Mouse (Mus musculus): ENCODE measurements around the gene Gm10974. TPM values are rescaled to one million over a fixed set of nuclear protein-coding genes. Genes with fewer than 3 reads are reported as not detected.

The Gm10974 gene
- polyA plus RNA-seq, 1 experiment from 2014 or later = not detected

DNA sequence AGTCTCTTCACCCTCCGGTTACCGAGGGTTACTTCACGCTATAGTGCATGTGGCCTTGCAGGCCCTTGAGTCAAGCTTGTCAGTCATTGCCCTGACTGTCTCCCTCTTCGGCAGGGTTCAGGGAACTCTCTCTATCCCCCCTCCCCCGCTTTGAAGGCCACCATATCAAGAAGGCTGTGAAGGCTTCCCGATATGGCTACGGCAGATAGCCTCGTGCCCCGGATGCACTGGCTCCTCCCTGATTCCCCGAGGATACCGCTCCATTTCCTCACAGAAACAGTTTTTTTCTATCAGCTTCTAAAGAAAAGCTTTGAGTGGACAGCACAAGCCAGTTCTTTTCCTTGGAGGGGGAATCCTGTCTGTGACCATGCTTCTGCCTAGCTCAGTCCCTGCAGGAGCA is 39.8 kb downstream of the Gm10974 start:
- Histone ChIP-seq H3K4me3 (ENCODE audit: low read depth, low read length) (no peak overlapping the region), H3K4me1 (ENCODE audit: control insufficient read depth, insufficient read depth, low read length) (peaks cover 13% of the 10 kb centered on the region; the same call in 1 of the 2 replicates), H3K9ac (ENCODE audit: low read length) (no peak overlapping the region), H3K27ac (ENCODE audit: low read depth, low read length) (no peak overlapping the region), H3K4me2 (ENCODE audit: low read depth) (no peak overlapping the region), H3K36me3 (ENCODE audit: control insufficient read depth, insufficient read depth, low read length) (no peaks in the 10 kb centered on the region), H3K27me3 (ENCODE audit: control insufficient read depth, insufficient read depth, low read length) (no peaks in the 10 kb centered on the region), H3K9me3 (ENCODE audit: control insufficient read depth, low read length) (no peaks in the 10 kb centered on the region)
- DNase-seq (ENCODE audit: low spot score) (no peak), ATAC-seq (ENCODE audit: insufficient read depth, low FRiP score, low TSS enrichment) (no peak)
- 71% methylated on average over 11 of the region's 11 CpGs for WGBS

DNA sequence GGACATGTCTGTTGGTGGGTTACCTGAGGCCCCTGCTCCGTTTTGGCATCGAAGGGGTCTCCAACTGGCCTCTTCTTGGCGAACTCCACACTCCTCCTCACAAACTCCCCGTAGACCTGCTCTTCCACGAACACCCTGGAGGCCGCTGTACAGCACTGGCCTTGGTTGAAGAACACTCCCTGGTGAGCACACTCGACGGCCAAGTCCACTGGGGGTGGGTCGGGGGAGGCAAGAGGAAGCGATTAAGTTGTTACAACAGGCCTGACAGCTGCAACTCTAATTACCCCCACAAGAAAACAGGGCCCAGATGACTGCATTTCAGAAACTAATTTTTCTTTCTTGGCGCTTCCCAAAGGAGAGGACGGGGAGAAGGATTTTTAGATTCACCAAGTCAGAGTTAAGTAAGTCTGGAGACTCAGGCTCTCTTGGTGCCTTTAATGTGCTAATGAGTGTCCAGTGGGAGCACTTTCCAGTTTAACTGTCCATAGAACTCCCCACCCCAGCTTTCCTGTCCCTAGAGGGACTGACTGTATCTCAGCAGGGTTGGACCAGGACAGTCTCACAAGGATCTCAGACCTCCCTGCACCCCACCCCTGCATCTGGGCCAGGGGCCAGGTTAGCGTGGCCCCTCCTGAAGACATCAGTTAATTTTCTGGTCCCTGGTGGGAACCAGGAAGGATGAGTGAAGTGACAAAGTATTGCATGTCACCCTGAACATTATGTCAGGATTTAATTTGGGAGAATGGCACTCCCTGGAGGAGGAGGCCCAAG is 40.4 kb downstream of the Gm10974 start:
- Histone ChIP-seq H3K4me3 (ENCODE audit: low read depth, low read length) (no peak overlapping the region), H3K27me3 (ENCODE audit: control insufficient read depth, insufficient read depth, low read length) (no peaks in the 10 kb centered on the region), H3K9me3 (ENCODE audit: control insufficient read depth, low read length) (no peaks in the 10 kb centered on the region), H3K4me1 (ENCODE audit: control insufficient read depth, insufficient read depth, low read length) (peaks cover 9% of the 10 kb centered on the region; the same call in 1 of the 2 replicates), H3K9ac (ENCODE audit: low read length) (no peak overlapping the region), H3K27ac (ENCODE audit: low read depth, low read length) (no peak overlapping the region), H3K4me2 (ENCODE audit: low read depth) (no peak overlapping the region), H3K36me3 (ENCODE audit: control insufficient read depth, insufficient read depth, low read length) (no peaks in the 10 kb centered on the region)
- ATAC-seq (ENCODE audit: insufficient read depth, low FRiP score, low TSS enrichment) (no peak), DNase-seq (ENCODE audit: low spot score) (no peak)
- 53% methylated on average over 13 of the region's 13 CpGs for WGBS

DNA sequence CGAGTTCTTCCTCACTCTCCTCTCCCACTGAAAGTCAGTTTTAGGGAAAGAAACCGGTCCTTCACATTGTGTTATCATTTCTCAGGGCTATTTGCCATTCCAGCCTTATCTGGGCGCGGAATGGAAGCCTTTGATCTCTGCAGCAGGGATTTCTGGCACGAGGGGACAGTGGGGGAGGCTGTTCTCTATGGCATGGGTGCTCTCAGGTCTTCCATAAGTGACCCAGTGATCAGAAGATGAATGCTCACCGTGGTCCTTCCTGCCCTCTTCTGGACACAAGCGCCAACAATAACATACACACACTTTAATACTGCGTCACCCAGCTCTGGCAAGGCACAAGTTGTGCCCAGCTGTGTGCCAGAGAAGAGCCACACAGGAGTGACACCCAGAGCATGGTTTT is 41.3 kb downstream of the Gm10974 start:
- Histone ChIP-seq H3K27me3 (ENCODE audit: control insufficient read depth, insufficient read depth, low read length) (no peaks in the 10 kb centered on the region), H3K9me3 (ENCODE audit: control insufficient read depth, low read length) (no peaks in the 10 kb centered on the region), H3K9ac (ENCODE audit: low read length) (no peak overlapping the region), H3K4me2 (ENCODE audit: low read depth) (no peak overlapping the region), H3K36me3 (ENCODE audit: control insufficient read depth, insufficient read depth, low read length) (no peaks in the 10 kb centered on the region), H3K27ac (ENCODE audit: low read depth, low read length) (no peak overlapping the region), H3K4me1 (ENCODE audit: control insufficient read depth, insufficient read depth, low read length) (0 out of 2 replicates have a peak, but pooled peaks cover 2% of the 10 kb centered on the region), H3K4me3 (ENCODE audit: low read depth, low read length) (no peak overlapping the region)
- no peak for DNase-seq (ENCODE audit: low spot score)
- WGBS = 72% methylated on average over 8 of the region's 8 CpGs
- no peak for ATAC-seq (ENCODE audit: insufficient read depth, low FRiP score, low TSS enrichment)

DNA sequence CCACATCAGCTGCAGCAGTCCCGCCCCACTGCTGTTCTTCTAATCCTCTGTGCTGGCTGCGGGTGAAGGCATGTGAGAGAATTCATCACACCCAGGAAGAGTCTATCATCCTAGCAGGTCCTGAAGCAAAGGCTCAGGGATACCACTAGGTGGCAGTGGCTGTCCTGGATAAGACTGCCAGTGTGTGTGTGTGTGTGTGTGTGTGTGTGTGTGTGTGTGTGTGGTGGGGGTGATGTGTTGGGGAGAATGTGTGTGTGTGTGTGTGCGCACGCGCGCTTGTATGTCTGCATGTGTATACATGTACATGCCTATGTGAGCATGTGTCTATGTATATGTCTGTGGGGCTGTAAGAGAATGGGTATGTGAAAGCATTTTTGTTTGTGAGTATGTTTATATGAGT is 43.7 kb downstream of the Gm10974 start:
- Histone ChIP-seq H3K9me3 (ENCODE audit: control insufficient read depth, low read length) (no peaks in the 10 kb centered on the region), H3K36me3 (ENCODE audit: control insufficient read depth, insufficient read depth, low read length) (no peaks in the 10 kb centered on the region), H3K9ac (ENCODE audit: low read length) (no peak overlapping the region), H3K4me1 (ENCODE audit: control insufficient read depth, insufficient read depth, low read length) (0 out of 2 replicates have a peak, but pooled peaks cover 2% of the 10 kb centered on the region), H3K27ac (ENCODE audit: low read depth, low read length) (no peak overlapping the region), H3K27me3 (ENCODE audit: control insufficient read depth, insufficient read depth, low read length) (no peaks in the 10 kb centered on the region), H3K4me3 (ENCODE audit: low read depth, low read length) (no peak overlapping the region), H3K4me2 (ENCODE audit: low read depth) (no peak overlapping the region)
- 70% methylated on average over 6 of the region's 6 CpGs for WGBS
- DNase-seq (ENCODE audit: low spot score) (no peak), ATAC-seq (ENCODE audit: insufficient read depth, low FRiP score, low TSS enrichment) (no peak)

DNA sequence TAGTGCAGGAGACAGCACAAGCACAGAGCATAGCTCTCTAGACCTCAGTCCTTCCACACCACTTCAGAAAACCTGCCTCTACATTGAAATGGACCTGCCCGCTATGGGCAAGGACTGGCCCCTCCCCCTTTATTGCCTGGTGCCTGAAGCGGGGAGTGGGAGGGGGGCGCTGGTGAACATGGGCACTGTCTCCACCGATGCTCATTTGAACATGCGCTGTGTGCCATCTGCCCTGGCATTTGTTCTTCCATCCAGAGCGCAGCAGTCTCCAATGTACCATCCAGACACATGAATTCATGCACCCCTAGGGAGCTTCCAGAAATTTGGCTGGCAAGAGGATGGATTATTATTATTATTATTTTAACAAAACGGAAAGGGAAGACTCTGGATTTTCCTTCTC is 47.4 kb downstream of the Gm10974 start:
- no peak for ATAC-seq (ENCODE audit: insufficient read depth, low FRiP score, low TSS enrichment)
- no peaks in the 10 kb centered on the region for H3K36me3 ChIP-seq (ENCODE audit: control insufficient read depth, insufficient read depth, low read length)
- no peaks in the 10 kb centered on the region for H3K27me3 ChIP-seq (ENCODE audit: control insufficient read depth, insufficient read depth, low read length)
- no peak overlapping the region for H3K4me2 ChIP-seq (ENCODE audit: low read depth)
- 70% methylated on average over 7 of the region's 7 CpGs for WGBS
- no peak overlapping the region for H3K27ac ChIP-seq (ENCODE audit: low read depth, low read length)
- no peak overlapping the region for H3K4me3 ChIP-seq (ENCODE audit: low read depth, low read length)
- H3K9me3 ChIP-seq (ENCODE audit: control insufficient read depth, low read length) = no peaks in the 10 kb centered on the region
- H3K9ac ChIP-seq (ENCODE audit: low read length) = no peak overlapping the region
- H3K4me1 ChIP-seq (ENCODE audit: control insufficient read depth, insufficient read depth, low read length) = no peaks in the 10 kb centered on the region
- DNase-seq (ENCODE audit: low spot score) = no peak

DNA sequence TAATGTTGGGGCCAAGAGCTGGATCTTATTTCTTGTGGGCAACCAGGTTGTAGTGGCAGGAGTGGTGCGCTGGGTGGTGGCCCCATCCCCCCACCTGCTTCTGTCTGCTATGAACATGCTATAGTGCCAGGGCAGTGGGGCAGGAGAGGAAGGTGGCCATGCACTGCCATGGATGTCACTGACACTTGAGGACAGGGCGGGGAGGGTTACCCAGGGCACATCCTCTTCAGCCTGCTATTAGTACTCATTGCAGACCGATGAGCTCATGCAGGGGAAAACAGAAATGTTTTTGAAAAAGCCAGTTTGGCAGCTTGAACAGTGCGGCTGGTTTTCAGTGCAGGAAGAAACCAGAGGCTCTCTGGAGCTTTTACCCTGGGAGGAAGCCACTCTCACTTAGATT is 51.1 kb downstream of the Gm10974 start:
- Histone ChIP-seq H3K4me1 (ENCODE audit: control insufficient read depth, insufficient read depth, low read length) (no peaks in the 10 kb centered on the region), H3K4me2 (ENCODE audit: low read depth) (no peak overlapping the region), H3K9ac (ENCODE audit: low read length) (no peak overlapping the region), H3K27me3 (ENCODE audit: control insufficient read depth, insufficient read depth, low read length) (no peaks in the 10 kb centered on the region), H3K9me3 (ENCODE audit: control insufficient read depth, low read length) (no peaks in the 10 kb centered on the region), H3K36me3 (ENCODE audit: control insufficient read depth, insufficient read depth, low read length) (no peaks in the 10 kb centered on the region), H3K27ac (ENCODE audit: low read depth, low read length) (no peak overlapping the region), H3K4me3 (ENCODE audit: low read depth, low read length) (no peak overlapping the region)
- DNase-seq (ENCODE audit: low spot score) (no peak), ATAC-seq (ENCODE audit: insufficient read depth, low FRiP score, low TSS enrichment) (no peak)
- 81% methylated on average over 4 of the region's 4 CpGs for WGBS

DNA sequence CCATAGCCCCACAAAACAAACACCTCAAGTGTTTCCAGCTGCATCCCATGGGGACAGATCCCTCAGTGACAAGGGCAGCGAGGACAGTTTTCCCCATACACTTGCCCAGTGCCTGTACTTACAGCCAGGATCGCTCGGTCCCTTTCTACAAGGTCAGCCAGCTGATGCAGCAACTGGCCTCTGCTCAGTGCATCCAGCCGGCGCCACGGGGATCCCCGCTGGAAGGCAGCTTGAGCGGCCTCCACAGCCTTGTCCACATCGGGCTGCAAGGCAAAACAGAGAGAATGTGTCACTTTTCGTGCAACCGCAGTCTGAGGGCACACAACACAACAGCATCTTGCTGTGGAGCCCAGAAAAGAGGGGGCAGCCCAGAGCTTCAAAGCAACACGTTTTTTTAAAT is 53.3 kb downstream of the Gm10974 start:
- H3K27ac ChIP-seq (ENCODE audit: low read depth, low read length) = no peak overlapping the region
- no peak overlapping the region for H3K9ac ChIP-seq (ENCODE audit: low read length)
- H3K9me3 ChIP-seq (ENCODE audit: control insufficient read depth, low read length) = no peaks in the 10 kb centered on the region
- no peak for DNase-seq (ENCODE audit: low spot score)
- no peaks in the 10 kb centered on the region for H3K4me1 ChIP-seq (ENCODE audit: control insufficient read depth, insufficient read depth, low read length)
- WGBS = 53% methylated on average over 12 of the region's 12 CpGs
- ATAC-seq (ENCODE audit: insufficient read depth, low FRiP score, low TSS enrichment) = no peak
- no peaks in the 10 kb centered on the region for H3K27me3 ChIP-seq (ENCODE audit: control insufficient read depth, insufficient read depth, low read length)
- H3K4me3 ChIP-seq (ENCODE audit: low read depth, low read length) = no peak overlapping the region
- H3K36me3 ChIP-seq (ENCODE audit: control insufficient read depth, insufficient read depth, low read length) = no peaks in the 10 kb centered on the region
- H3K4me2 ChIP-seq (ENCODE audit: low read depth) = no peak overlapping the region

DNA sequence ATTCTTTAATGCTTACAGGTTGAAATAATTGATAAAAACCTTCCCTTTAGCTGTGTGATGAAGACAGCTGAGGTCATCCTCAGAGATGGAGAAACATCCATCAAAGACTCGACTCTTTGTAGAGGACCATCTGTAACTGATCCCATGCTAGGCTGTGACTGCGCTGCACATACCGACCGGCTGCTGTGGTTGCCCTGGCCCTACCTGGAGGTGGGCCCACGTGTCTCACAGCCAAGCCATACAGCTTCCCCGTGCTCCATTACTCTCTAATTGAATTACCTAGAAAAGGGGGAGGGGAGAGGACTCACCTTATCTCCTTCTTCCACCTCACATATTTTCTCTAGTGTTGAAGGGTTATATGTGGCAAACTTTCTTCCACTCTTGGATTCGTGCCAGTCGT is 56.2 kb downstream of the Gm10974 start:
- Histone ChIP-seq H3K4me2 (ENCODE audit: low read depth) (no peak overlapping the region), H3K9ac (ENCODE audit: low read length) (no peak overlapping the region), H3K4me3 (ENCODE audit: low read depth, low read length) (no peak overlapping the region), H3K4me1 (ENCODE audit: control insufficient read depth, insufficient read depth, low read length) (no peaks in the 10 kb centered on the region), H3K27ac (ENCODE audit: low read depth, low read length) (no peak overlapping the region), H3K36me3 (ENCODE audit: control insufficient read depth, insufficient read depth, low read length) (no peaks in the 10 kb centered on the region), H3K9me3 (ENCODE audit: control insufficient read depth, low read length) (no peaks in the 10 kb centered on the region), H3K27me3 (ENCODE audit: control insufficient read depth, insufficient read depth, low read length) (peaks cover 27% of the 10 kb centered on the region)
- ATAC-seq (ENCODE audit: insufficient read depth, low FRiP score, low TSS enrichment) (no peak), DNase-seq (ENCODE audit: low spot score) (no peak)
- WGBS = 73% methylated on average over 8 of the region's 8 CpGs

DNA sequence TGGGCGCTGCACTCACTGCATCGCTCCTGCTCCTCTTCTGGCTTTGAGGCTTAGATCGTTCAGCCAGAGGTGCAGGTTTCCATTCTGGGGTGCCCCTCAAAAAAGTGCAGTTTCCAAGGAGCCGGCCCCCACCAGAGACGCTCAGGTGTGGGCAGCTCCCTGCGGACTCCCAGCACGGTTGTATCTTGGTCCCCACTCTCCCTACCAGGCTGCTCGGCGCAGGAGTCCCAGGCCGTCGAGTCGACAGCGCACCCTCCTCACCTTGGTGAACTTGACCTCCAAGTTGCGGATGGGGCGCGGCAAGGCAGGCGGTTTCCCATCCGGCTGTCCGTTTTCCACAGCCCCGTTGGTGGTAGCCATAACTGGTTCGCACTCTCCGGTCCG is 61.3 kb downstream of the Gm10974 start:
- DNase-seq (ENCODE audit: low spot score) = no peak
- Histone ChIP-seq H3K9me3 (ENCODE audit: control insufficient read depth, low read length) (no peaks in the 10 kb centered on the region), H3K4me2 (ENCODE audit: low read depth) (peak overlapping the region; percentile 87), H3K36me3 (ENCODE audit: control insufficient read depth, insufficient read depth, low read length) (no peaks in the 10 kb centered on the region), H3K4me1 (ENCODE audit: control insufficient read depth, insufficient read depth, low read length) (peaks cover 3% of the 10 kb centered on the region; the same call in 1 of the 2 replicates), H3K27ac (ENCODE audit: low read depth, low read length) (no peak overlapping the region), H3K27me3 (ENCODE audit: control insufficient read depth, insufficient read depth, low read length) (peaks cover 55% of the 10 kb centered on the region), H3K4me3 (ENCODE audit: low read depth, low read length) (peak overlapping the region; percentile 47), H3K9ac (ENCODE audit: low read length) (no peak overlapping the region)
- under 1% methylated on average over 23 of the region's 23 CpGs for WGBS
- peak; percentile 31; the same call in 1 of the 2 replicates for ATAC-seq (ENCODE audit: insufficient read depth, low FRiP score, low TSS enrichment)

All from neural tube, embryonic 11.5 days (tissue).